Mouse (Mus musculus) retina, postnatal 1 day (tissue): ENCODE measurements at regions not wholly inside any gene's neighbourhood (a gene's known extent, or its start where the extent isn't known, plus 50 kb on each side); places are given as distances from the start of the nearest gene placed in this dataset.

Experiments used
- DNase-seq: peaks from one replicate; pipeline ENCODE4 v3.0.0-alpha.2; 2012

DNA sequence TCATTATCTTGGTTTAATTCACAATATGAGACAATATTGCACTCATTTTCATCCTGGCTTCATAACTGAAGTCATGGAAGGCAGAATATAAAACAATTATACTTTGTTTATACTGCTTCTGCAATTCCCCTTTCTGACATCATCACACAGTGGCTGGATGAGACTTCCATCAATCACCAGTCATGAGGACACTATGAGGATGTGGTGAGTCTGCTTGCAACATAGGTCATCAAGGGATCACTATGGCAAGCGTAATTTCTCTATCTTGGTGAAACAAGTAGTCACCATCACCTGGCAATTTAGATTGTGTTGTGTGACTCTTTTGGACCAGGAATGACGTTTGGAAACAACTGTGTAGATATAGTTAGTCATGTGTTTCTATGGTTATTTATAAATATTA lies 134.6 kb downstream of the Hao1 start:
- no peak for DNase-seq

DNA sequence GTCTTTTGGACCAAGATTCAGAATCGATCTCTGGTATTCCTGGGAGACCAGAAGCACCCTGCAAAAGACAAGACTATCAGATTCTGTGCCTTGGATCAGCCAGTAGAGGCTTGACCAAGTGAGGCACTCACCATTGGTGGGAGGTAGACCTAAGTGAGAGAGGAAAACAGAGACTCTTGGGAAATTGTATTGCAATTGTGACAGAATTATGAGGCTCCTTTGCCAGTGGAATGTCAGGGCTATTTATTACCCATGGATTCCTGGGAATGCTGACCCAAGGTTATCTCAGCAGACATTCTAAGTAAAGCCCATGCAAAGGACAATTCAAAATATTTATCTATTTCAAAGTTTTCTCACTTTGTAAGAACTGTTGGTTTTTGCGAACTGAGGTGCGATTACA lies 154.6 kb downstream of the Hao1 start:
- no peak for DNase-seq

DNA sequence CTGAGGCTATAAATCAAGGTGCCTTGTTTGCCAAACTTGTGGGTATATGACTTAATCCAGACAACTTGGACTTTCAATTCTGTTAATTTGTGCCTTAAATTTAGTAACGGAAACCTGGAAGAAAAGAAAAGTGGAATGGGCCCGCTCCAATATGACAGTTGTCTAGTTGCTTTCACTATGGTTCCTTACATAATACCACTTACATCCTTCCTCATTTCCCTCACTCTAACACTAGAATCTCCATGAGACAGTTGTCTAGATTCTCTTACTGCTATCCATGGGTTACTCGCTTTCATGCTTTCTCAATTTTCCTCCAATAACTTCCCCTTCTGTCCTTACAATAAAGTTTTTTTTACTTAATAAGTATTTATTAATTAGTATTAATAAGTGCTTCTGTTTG lies 160.7 kb downstream of the Hao1 start:
- DNase-seq, result no peak

DNA sequence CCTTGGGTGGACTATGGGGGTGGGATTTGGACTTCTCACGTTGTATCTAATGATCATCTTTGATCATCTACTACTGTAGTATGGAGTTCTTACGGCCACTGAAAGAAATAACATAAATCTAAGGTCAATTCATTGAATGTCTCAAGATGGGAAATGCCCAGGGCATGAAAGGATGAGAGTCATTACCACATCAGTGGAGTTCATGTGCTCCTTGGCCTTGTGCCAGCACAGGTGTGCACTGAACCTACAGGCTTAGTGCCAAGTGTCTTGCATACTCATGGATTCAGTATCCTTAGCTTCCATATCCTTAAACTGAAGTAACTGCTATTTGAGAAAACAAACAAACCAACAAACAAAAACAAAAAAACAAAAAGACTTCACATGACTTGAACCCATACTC lies 179.1 kb downstream of the Hao1 start:
- DNase-seq, result no peak

DNA sequence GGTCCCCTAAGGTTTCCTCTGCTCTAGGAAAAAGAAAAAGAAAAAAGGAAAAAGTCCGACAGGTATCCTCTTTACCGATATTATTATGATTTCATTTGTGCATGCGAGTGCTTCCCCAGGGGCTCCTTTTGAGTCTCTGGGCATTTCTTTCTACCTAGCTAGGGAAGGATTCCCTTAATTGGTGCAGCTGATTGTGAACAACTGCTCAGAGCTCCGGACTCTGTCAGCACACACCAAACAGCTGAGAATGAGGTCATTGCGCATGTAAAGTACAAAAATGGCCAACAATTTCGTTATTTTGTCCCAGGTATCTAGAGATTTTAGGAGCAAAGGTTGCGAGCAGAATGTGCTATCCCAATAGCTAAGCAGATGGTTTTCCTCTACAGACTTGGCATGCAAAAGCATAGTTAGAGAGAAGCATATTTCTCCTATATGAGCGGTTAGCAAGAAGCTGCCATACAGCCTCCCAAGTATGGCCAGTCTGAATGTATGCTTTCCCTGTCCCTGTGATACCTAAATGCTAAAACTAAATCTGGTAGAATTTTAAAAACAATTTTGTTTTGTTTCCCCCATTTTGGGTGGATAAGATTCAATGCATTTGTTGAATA lies 203.2 kb downstream of the Hao1 start:
- peak; percentile 4 for DNase-seq

DNA sequence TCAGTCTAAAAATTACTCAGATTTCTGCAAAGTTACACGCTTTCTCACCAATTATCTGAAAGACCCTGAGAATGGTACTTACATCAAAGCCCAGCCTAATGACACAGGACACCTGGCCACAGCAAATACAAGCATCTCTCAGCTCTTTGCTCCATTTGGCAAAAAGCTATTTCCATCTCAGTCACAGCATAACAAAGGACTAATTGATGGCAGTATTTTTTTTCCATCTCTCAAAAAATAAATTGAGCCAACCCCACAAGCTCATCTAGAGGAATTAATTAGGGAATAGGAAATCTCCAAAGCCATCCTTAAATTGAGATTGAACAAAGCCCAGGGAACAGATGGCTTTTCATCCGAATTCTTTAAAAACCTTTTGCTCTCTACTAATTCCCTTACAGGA lies 203.7 kb downstream of the Hao1 start:
- peak; percentile 26 for DNase-seq

DNA sequence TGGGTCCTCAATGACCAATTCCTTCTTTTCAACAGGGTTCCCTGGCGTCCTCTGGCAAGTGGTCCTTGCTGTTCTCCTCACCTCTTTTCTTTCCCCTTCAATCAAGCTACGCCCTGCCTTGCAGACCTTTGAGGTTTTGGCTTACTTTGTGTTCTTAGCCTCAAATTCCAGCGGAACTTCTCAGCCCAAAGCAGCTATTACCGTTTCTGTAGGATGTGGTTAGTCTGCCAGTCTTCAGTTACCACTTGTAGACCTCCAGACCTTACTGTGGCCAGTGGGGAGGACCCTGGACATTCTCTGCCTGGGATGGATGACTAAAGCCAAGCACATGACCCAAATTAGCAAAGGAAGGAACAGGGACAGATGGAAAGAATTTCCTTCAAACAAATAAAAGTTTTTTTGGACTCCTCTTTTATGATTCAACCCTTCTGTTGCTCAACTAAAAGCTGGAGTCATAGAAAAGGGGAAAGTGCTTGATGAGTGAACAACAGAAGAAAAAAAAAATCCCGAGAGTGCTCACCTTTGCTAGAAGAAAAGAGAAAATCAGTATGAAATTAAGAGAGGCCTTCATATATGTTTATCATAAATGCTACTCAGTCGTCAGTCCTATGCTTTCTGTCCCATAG lies 211.5 kb downstream of the Hao1 start:
- DNase-seq, result no peak

DNA sequence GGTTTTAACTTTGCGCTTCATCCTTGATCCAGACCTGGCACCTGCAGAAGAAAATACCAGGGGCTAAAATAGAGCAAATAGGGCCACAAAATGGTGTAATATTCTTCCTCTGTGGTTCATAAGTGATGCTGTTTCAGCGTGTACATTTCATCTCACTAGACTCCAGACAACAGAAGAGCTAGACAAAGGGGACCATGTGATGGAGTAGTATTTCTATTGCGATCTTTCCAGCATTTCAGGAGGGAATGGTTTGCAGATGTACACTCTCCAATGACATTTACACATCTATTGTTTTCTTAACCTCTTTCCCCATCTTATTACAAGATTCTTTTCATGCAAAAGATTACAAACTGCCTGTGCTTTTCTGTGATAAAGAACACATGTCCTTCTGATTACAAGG lies 246.1 kb downstream of the Hao1 start:
- no peak for DNase-seq

DNA sequence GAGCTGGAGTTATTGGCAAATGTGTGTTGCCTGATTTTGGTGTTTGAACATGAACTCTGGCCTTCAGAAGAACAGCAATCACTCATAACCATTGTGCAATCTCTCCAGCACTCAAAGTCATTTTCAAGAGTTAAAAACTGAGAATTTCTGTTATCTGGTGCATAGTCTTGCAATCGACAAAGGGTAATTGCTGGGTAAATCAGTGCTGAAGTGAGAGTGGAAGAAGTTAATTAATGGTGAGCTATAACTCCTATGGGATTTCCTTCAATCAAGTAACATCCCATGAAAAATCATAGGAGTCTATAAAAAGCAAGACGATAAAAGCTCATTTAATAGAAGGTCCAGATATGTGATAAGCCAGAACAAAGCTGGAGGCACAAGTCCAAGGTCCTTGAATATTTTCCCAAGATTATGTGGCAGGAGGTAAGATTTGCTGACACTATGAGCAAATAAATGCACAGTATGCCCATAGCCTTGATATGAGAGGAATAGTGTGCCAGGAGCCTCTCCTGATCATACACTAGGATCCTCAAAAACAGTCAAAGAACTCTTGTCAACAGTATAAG lies 264.0 kb downstream of the Hao1 start:
- DNase-seq, result no peak

DNA sequence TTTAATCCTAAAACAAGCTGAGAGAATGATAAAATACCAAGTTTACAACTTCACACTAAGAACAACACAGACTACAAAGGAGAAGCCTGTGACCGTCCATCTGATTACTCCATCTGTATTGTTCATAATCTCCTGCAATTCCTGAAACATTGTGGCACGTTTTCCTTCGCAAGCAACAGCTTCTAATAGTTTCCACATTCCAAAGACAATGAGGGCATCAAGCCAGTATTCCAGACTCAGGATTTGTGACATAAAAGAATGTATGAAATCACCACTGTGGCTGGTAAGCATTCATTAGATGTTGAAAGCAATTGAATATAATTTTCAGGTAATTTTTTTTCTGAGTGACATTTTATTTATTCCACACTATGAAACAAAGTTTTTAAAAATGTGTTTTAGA lies 278.3 kb downstream of the Hao1 start:
- DNase-seq, result no peak

DNA sequence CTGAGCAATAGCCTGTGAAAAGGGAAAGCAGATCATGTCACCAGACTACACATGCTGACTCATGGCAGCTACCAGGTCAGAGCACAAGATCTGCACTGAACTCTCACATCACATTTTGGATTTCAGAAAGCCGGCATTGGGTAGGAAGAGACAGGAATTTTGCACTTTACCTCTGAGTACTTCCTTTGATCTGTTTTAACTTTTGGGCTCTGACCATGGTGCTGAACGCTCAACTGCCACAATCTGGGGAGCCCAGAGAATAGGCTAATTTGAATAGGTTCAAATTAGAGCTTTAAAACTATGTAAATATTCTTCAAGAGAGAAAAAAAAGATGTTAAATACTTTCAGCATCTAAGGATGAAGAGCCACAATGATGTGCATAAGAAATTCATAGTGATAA lies 285.7 kb downstream of the Hao1 start:
- no peak for DNase-seq
